Comparison of ENCODE assay signal across 32 mouse cellular contexts in the genomic region with DNA sequence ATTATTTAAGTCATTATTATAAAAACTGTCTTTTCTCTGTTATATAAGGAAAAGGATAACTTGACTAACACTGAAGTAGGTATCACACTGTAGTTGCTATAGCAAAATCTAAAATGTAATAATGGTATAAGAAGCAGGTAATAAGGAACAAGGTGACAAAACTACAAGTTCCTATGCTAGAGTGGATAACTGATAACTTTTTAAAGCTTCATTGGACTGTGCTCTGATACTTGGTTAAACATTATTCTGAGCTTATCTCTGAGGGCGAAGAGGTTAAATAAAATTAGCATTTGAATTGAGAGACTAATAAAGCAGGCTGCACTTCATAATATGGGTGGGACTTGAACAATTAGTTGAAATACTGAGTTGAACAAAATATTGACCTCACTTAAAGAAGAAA.
"Had no signal": no experiment of that assay in that cellular context is flagged by ENCODE, and none has a peak within 500 bp of the region (broad histone marks: within the 10 kb centered on the region; RNA-seq: fewer than 3 reads in every experiment).

No protein-coding gene starts in this region.

- H3K27me3 ChIP-seq: limb, embryonic 12.5 days; limb, embryonic 13.5 days; limb, embryonic 15.5 days; liver, embryonic 12.5 days; liver, embryonic 13.5 days; liver, embryonic 15.5 days; lung, embryonic 15.5 days; megakaryocyte, embryonic 14.5 days; midbrain, embryonic 12.5 days; midbrain, embryonic 13.5 days; midbrain, embryonic 15.5 days; neural tube, embryonic 12.5 days had no signal

- H3K4me2 ChIP-seq: limb, embryonic 12.5 days; limb, embryonic 13.5 days; limb, embryonic 15.5 days; liver, embryonic 11.5 days; liver, embryonic 12.5 days; liver, embryonic 13.5 days; liver, embryonic 15.5 days; lung, embryonic 14.5 days; lung, embryonic 15.5 days; midbrain, embryonic 11.5 days; midbrain, embryonic 12.5 days; midbrain, embryonic 13.5 days; midbrain, embryonic 15.5 days; neural tube, embryonic 12.5 days had no signal

- H3K9ac ChIP-seq: limb, embryonic 12.5 days; limb, embryonic 13.5 days; limb, embryonic 15.5 days; liver, embryonic 12.5 days; liver, embryonic 13.5 days; liver, embryonic 14.5 days; liver, embryonic 15.5 days; liver, postnatal 0 days; lung, embryonic 14.5 days; lung, embryonic 15.5 days; midbrain, embryonic 12.5 days; midbrain, embryonic 13.5 days; midbrain, embryonic 15.5 days; neural tube, embryonic 12.5 days had no signal

- H3K4me3 ChIP-seq: limb, embryonic 10.5 days; limb, embryonic 12.5 days; limb, embryonic 13.5 days; limb, embryonic 15.5 days; liver, embryonic 12.5 days; liver, embryonic 13.5 days; liver, embryonic 15.5 days; lung, embryonic 15.5 days; megakaryocyte, embryonic 14.5 days; midbrain, embryonic 10.5 days; midbrain, embryonic 12.5 days; midbrain, embryonic 13.5 days; midbrain, embryonic 15.5 days; myocyte; neural tube, embryonic 12.5 days had no signal

- ATAC-seq: liver, embryonic 12.5 days; liver, postnatal 0 days; lung, postnatal 0 days; midbrain, embryonic 13.5 days; midbrain, embryonic 15.5 days; midbrain, embryonic 16.5 days had no signal

- H3K27ac ChIP-seq: limb, embryonic 10.5 days; limb, embryonic 12.5 days; limb, embryonic 13.5 days; limb, embryonic 15.5 days; liver, embryonic 12.5 days; liver, embryonic 13.5 days; liver, embryonic 14.5 days; liver, embryonic 15.5 days; lung, embryonic 15.5 days; macrophage; midbrain, embryonic 10.5 days; midbrain, embryonic 12.5 days; midbrain, embryonic 13.5 days; midbrain, embryonic 15.5 days; neural tube, embryonic 12.5 days had no signal

- H3K9me3 ChIP-seq: limb, embryonic 10.5 days; limb, embryonic 12.5 days; limb, embryonic 15.5 days; liver, embryonic 12.5 days; liver, embryonic 13.5 days; liver, embryonic 15.5 days; lung, embryonic 15.5 days; midbrain, embryonic 10.5 days; midbrain, embryonic 12.5 days; midbrain, embryonic 13.5 days; midbrain, embryonic 15.5 days; neural tube, embryonic 12.5 days had no signal

- H3K36me3 ChIP-seq: limb, embryonic 12.5 days; liver, embryonic 13.5 days; liver, embryonic 15.5 days; lung, embryonic 15.5 days; midbrain, embryonic 12.5 days; midbrain, embryonic 15.5 days; neural tube, embryonic 12.5 days had no signal

- DNase-seq: left cerebral cortex, postnatal 4 days; liver; liver, embryonic 13.5 days; liver, postnatal 0 days; lung, adult 18-20 months; lung, adult 2 months; lung, embryonic 14.5 days; lung, postnatal 10 days; lung, postnatal 14 days; lung, postnatal 36 days; lung, postnatal 4 days; midbrain, embryonic 14.5 days had no signal

- H3K4me1 ChIP-seq: limb, embryonic 10.5 days; limb, embryonic 12.5 days; limb, embryonic 13.5 days; limb, embryonic 15.5 days; liver, embryonic 12.5 days; liver, embryonic 13.5 days; liver, embryonic 15.5 days; lung, embryonic 15.5 days; midbrain, embryonic 12.5 days; midbrain, embryonic 13.5 days; midbrain, embryonic 15.5 days; neural tube, embryonic 12.5 days had no signal
